Mouse (Mus musculus): ENCODE data around the gene Arpc5l.

DNA sequence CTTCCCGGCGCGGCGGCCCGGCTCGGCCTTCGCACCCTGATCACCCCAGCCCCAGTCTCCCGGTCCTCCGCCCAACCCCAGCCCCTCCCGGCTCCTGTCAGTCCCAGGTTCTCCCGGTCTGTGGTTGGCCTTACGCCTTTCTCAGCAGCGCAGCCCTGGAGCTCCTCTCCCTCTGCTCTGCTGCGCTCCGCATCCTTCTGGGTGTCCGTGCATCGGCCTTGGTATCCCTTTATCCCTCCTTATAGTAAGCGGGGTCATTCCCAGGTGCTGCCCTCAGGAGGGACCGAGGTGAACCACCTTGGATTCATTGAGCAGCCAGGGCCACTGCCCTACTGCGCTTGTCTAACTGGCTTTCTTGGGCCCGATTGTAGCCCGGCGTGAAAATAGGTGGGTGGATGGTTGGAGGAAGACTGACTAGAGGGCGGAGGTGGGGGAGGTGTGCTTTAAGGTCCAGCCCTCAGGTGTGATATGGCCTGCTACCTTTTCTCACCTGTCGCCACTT is 3.3 kb downstream of the Arpc5l start:
- TF ChIP-seq CTCF (IDR thresholded peaks at IDR 0.05; ENCODE audit: low read depth, low read length) (no peak), POLR2A (IDR thresholded peaks at IDR 0.05; ENCODE audit: borderline replicate concordance, low read depth, low read length) (no peak)
